Mouse (Mus musculus) heart, postnatal 0 days (tissue): Measurements from ENCODE around the gene Gphn.

Experiments used
- CTCF ChIP-seq: IDR thresholded peaks from 2 replicates; pipeline ENCODE4 v1.5.1; 2016; ENCODE audit warnings: antibody characterized with exemption, control low read depth, low read depth
- EP300 ChIP-seq: IDR thresholded peaks from 2 replicates; pipeline ENCODE4 v1.6.1; 2016; ENCODE audit warnings: antibody characterized with exemption, low read depth

DNA sequence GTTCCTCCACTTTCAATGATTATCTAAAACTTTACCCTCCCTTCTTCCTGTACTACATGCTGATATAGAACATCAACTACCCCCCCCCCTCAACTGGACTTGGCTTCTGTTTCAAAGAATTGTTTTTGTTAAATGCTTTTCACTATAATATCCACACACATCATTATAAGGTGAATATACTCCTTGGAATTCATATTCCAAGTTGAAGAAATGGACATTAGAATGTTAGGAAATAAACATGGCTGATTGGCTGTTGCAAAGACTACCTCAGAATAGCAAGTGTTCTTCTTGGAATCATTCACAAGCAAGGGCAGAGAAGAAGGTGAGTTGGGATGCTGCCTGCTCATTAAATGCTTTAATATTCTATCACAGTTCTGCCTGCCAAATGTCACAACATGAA lies 32.2 kb upstream of the Gphn start, which contains the start of gene Gm6657:
- no peak for TF ChIP-seq CTCF
- TF ChIP-seq EP300 = no peak
